Mouse (Mus musculus) ovary, postnatal 36 days (tissue): ENCODE measurements around the gene Relb.
A peak's percentile ranks its signal among the peaks of the same experiment; 100 is the strongest.

ENCODE experiments used
- DNase-seq: peaks from one replicate; pipeline ENCODE4 v3.0.0; 2022; ENCODE audit warnings: low spot score, mixed read lengths

Gene Relb

DNA sequence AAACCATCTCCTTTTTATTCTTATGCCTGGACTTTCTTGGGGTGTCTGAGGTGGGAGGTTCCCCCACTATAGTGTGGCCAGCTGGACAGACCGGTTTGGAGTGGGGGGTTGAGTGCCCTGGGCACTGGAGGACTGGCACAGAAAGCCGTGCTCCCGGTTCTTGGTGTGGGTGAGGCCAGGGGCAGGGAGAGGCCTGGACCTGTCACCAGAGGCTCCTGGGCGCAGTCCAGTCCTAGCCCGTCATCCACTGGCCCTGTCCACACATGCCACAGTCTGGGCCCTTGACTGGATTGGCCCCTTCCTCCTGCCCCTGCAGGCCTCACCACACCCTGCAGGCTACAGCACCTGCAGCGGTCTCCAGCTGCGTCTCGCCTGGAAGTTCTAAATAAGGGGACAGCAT, 48.6 kb downstream of the Relb start:
- DNase-seq, result no peak

DNA sequence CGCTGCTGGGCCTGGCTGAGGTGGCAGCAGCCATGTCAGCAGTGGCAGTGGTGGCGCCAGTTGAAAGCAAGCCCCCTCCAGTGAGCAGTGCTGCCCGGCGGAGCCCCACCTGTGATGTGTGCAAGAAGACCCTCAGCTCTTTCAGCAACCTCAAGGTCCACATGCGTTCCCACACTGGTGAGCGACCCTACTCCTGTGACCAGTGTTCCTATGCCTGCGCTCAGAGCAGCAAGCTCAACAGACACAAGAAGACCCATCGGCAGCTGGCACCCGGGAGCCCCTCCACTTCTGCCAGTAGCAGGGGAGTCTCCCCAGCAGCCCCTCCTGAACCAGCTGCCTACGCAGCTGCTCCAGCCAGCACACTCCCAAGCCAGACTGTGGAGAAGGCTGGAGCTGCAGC, 49.5 kb downstream of the Relb start:
- no peak for DNase-seq

DNA sequence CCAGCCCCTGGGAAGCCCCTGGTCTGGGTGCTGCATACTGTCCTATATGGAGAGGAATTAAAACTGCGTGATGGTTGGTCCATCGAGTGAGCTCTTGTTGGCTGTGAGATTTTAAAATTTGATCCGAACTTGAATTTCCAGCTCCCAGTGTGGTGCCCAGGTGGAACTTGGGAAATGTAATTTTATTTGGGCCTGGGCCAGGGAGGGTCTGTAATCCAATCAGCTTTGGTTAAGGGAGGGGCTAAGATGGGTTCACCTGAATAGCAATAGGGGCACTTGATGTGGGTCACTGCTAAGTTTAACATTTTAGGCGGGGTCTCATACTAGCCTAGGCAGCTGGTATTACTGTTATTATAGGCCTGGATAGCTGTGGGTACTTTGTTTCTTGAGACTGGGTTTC, 50.8 kb downstream of the Relb start:
- DNase-seq, result no peak

DNA sequence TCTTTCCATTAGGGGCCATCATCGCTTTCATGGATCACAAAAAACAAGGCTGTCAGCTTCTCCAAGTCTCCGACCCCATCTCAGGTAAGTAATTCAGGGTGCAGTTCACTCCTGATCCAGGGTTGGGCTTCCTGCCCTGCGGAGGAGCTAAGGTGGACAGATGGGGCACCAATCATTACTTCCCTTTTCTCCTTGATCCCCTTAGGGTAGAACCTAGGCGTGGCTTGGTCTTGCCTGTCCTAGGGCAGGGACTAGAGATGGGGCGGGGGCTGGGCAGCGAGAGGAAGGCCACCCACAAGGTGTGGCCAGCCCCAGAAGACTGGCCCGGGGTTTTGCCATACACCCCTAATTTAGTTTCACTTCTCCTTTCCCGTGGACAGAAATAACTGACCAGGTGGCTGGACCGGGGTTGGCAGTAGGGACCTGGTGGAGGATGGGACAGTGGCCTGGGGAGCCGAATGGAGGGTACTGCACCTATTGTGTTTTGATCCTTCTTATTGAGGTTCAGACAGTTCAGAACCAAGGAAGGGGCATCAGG, 51.3 kb downstream of the Relb start:
- no peak for DNase-seq

DNA sequence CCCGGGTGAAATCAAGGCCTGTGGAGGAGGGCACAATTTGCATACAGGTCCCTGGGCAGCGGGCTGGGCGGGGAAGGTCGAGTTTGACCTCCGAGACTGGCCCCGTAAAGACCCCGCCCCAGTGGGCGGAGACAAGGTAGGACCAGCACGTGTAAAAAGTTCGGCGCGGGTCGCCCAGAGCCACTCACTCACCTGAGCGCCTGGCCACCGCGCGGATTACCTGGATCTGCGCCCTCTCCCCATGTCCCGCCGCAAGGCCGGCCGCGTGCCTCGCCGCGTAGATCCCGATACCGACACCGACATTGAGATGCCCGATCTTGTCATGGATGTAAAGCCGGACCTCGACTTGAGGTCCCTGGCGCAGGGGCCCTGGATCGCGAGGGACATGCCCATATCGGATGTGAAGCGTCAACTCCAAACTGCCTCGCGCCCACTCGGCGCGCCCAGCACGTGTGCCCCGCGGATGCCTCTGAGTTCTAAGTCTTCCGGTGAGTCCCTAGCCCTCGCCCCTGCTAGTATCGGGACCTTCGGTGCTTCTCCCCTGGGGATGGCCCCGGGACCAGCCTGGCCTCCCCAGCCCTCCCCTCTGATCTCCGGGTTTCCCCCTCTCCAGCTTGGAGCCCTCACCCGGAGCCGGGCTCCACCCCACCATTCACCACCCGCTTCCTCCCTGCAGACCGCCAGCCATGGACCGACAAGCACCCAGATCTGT, 51.9 kb downstream of the Relb start, which contains the start of the genes Zfp296 and Gemin7:
Gene Zfp296, plus strand, starts transcription at position 147 of the 712 bp plus-strand sequence.
Gene Gemin7, minus strand, starts transcription at position 455 of the 712 bp plus-strand sequence.
- DNase-seq, result no peak

DNA sequence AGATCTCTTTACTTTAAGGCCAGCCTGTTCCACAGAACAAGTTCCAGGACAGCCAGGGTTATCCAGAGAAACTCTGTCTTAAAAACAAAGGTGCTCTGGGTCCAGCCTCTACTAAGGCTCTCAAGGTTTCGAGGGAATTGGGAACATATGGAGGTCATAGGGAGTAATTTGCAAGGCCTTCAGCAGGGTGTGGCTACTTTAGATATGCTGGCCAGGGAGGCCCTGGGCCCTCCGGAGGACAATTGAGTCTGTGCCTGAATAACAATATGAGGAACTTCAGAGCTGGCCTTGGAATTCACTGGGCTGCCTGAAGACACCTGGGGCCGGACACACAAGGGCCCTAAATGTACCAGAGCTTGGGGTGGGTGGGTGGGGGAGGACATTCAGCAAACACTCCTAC, 53.7 kb downstream of the Relb start:
- no peak for DNase-seq

DNA sequence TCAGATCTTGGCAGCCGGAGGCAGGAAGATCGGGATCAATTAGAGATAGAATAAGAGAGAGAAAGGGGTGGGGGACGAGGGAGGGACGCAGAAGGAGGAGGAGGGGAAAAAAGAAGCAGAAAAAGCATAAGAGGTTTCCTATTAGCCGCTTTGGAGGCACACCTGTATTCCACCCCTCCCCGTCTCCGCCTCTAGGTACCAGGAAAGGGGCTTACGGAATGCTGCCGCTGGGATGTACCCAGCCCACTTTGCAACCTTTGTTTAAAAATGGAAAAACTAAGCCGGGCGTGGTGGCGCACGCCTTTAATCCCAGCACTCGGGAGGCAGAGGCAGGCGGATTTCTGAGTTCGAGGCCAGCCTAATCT, 55.5 kb downstream of the Relb start:
- no peak for DNase-seq

DNA sequence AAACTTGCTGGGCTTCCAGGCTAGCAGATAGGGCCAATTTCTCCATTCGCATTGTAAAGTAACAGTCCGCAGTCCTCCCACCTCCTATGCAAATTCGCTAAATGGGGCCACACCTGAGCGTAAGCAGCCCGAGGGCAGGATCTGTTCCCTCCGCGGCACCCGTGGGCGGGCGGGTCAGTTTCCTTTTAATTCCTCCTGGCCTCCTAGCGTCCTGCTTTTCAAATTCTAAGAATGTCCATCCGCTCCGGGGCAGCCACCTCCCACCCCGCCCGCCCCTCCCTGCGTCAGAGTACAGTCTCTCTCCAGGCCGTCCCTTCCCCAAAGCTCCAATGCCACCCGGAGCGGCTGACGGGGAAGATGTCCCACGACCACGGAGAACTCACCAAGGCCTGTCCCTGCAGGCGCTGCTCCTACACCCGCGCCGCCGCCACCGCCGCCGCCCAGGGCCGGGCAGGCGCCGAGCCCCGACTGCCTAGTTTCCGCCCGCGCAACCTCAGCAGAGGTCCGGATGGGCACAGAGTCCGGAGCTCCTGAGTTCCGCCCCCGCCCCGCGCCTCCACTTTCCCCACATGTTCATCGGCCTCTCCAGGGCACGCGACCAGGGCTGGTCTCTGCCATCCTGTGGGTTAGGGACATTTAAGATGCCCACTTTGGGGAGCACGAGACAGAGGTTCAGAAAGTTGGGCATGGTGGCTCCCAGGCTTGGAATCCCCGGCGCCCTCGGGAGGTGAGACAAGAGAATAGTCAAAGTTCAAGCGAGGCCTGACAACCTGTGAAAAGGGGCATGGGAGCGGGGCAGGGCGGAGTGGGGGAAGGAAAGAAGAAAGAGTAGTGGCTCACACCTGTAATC, 56.1 kb downstream of the Relb start:
- peak; percentile 83 for DNase-seq

DNA sequence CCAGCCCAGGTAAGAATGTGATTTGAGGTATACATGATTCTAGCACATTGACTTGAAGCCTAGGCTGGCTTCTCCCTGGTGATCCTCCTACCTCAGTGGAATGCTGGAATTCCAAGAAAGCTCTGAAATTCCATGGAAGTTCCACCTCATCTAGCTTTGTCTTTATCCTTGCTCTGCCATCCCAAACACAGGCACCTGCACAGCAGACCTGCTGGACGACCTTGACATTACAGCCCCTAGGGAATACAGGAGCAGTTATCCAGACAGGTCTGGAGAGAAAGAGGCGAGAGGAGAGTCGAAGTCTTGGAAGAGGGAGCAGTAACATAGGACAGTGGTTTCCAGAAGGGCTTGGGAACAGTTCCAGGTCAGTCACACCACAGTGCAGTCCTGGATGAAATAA, 59.6 kb downstream of the Relb start:
- DNase-seq, result no peak

DNA sequence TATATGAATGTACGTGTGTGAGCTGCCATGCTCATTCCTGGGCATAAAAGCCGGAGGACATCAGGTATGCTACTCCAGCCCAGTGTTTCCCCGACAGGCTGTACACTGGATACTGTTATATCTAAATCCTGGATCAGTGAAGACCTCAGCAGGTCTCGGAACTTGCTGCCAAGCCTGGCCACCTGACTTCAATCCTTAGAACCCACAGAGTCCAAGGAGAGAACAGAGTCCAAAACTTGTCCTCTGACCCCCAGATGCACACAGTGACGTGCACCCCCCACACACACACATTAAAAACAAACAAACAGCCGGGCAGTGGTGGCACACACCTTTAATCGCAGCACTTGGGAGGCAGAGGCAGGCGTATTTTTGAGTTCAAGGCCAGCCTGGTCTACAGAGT, 61.8 kb downstream of the Relb start:
- DNase-seq, result no peak

DNA sequence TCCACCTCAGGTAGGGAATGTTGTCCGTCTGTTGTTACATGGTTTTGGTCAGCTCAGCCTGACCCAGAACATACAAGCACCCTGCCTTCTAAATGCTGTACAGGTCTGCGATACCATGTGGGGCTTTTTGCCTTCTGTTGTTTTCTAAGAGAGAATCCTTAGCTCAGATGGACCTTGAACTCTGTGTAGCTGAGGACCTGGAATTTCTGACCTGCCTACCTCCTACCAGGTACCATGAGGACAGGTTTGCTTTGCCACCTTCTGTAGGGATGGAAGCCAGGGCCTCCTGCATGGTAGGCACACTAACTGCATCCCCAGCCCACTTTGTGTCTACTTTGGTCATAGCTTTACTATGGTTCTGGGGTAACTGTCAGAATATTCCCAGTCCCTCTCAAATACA, 63.4 kb downstream of the Relb start:
- no peak for DNase-seq

DNA sequence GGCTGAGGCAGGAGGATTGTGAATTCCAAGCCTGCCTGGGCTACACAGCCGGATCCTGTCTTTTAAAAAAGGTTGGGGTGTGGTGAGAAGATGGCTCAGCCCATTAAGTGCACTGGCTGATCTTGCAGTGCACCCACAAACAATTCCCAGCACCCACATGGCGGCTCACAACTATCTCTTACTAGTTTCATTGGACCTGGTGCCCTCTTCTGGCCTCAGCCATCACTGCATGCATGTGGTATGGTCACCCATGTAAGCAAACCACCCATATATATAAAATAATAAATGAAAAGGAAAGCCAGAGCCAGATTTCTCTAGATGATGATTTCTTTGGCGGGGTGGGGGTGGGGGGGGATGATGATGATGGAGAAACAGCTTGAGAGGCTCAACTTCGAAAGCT, 64.8 kb downstream of the Relb start:
- no peak for DNase-seq

DNA sequence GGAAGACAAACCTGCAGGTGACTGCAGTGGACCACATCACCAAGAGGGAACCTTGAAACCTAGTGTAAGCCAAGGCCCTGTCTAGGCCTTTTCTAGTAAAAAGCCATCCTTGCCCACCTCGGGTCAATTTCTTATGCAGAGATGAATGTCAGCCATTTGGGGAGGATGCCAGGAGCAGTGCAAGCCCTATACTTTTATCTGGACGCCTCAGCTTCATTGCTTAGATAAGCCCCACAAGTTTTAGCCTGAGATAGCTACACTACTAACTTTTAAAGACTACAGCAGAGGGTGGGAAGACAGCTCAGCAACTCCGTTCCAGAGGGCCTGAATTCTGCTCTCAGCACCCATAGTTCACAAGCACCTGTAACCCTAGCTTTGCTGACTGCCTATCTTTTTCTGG, 65.4 kb downstream of the Relb start:
- no peak for DNase-seq

DNA sequence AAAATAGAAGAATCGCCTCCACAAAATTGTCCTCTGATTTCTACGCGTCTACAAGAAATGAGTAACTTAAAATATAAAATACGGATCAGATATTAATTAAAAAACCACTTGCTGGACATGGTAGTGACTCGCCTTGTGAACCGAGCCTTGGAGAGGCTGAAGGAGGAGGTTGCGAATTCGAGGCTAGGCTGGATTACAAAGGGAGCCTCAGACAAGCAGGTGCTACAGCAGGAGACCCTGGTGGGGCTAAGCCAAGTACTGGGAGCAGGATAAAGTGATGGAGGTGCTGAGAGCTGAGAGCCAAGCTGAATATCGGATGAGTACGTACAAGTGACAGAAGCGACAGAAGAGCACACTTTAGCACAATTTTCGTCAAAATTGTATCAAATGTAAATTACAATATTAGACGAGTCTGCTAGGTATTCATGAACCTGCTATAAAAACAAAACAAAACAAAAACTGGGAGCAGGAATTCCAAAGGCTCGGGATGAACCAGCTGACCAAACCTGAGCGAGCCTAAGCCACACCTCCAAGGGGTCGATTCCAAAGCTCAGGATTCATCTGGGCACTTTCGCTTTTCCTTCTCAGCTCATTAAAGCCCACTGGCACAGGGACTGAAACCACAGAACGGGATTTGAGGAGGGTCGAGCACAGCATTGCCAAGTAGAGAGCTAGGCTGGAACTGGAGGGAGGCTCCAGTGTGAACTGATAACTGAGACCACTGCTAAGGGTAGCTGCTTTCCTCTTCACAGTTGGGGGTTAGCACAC, 66.4 kb downstream of the Relb start, which contains the start of gene Ppp1r37:
Gene Ppp1r37, minus strand, starts transcription at position 434 of the 768 bp plus-strand sequence.
- DNase-seq, result no peak

DNA sequence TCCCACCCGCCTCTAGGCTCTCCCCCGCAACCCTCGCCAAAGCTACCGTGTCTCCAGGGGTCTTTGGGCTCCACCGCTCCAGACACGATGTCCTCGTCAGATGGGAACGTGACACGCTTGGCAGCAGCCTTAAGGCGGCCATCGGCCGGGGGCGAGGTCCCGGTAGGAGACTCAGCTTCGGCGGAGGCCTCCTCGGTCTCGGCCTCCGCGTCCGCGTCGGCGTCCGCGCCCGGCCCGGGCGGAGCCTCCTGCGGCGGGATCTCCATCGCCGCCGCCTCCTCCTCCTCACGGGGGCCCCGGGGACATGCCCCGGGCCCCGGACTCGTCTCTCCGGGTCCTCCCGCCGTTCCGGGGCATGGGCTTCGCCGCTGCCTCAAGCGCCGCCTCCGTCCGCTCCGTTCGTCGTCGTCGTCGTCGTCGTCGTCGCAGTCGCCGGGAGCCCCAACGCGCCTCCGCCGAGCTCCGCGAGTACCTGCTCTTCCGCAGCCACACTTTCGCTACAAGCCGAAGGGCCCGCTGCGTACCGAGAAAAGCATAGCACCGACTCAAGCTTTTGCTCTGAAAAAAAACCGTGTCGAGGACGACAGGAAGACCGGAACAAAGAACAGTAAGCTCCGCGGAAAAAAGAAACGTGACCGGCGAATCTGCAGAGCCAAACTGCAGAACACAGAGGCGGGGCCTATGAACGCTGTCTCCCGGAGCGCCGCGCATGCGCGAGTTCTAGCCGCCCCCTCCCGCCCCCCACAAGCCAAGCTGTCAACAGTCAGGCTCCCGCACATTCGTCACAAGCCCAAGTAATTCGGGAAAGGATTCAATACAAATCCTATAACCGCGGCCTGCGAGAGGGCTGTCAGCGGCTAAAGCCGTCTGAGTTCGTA, 67.2 kb downstream of the Relb start:
- DNase-seq, result peak; percentile 87

DNA sequence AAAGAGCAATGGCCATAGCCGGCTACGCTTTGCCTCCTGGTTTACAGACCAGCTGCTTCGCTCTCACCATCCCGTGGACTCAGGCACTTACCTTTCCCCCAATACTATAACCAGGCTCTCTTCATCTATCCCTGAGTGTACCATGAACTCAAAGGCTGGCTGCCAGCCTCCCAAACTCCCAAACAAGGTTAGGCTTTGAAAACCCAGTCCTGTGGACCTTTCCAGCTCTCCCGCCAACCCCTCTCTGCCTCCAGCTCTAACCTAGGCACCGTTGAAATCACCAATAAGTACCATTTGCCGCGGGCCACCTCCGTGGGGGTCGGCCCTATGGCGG, 67.8 kb downstream of the Relb start:
- no peak for DNase-seq

DNA sequence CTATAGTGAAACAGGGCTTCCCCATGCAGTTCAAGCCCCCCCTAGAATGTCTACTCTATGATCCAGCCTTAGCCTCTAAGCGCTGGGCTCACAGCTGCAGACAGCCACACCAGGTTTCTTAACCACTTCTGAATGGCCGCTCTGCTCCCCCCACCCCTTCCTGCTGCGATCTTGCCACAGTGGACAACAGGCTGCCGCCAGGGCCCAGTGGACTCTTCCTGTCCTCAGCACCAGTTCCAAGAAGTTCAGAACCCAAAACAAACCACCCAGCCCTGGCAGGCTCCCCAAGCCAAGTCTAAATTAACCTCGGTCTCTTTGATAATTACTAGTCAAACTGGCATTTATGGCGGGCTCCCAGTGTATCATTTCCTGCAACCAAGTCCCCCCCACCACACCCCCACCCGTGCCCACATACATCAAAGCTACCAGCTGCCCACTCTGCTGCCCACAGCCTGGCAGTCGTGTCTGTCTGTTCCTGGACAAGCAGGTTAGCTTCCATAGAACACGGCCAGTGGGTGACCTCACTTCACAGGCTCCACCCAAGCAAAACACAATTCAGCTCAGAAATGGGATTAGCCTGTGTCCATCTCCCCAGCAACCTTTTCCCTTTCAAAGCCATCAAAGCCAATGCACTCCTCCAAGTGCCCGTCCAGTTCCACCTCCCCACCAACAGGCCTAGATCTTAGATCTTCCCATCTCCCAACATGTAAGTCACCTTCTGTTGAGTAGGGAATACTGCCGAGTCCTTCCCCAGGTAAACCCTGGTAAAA, 68.6 kb downstream of the Relb start:
- DNase-seq, result no peak

DNA sequence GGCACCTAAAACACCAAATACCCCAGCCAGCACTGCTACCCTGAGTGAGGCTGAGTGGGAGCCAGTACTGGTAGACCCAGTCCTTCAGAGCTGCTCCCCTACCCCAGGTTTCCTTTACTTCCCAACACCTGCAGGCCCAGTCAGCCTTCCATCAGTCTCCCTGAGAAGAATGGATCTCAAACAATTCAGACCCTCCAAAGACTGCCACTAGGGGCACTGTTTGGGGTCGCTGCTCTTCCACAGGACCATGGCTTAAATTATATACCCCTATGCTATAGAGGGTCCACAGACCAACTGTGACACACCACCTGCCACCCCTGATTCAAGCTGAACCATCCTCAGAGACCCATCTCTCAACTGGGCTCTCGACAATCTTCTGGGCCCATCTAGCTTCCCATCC, 70.3 kb downstream of the Relb start:
- no peak for DNase-seq

DNA sequence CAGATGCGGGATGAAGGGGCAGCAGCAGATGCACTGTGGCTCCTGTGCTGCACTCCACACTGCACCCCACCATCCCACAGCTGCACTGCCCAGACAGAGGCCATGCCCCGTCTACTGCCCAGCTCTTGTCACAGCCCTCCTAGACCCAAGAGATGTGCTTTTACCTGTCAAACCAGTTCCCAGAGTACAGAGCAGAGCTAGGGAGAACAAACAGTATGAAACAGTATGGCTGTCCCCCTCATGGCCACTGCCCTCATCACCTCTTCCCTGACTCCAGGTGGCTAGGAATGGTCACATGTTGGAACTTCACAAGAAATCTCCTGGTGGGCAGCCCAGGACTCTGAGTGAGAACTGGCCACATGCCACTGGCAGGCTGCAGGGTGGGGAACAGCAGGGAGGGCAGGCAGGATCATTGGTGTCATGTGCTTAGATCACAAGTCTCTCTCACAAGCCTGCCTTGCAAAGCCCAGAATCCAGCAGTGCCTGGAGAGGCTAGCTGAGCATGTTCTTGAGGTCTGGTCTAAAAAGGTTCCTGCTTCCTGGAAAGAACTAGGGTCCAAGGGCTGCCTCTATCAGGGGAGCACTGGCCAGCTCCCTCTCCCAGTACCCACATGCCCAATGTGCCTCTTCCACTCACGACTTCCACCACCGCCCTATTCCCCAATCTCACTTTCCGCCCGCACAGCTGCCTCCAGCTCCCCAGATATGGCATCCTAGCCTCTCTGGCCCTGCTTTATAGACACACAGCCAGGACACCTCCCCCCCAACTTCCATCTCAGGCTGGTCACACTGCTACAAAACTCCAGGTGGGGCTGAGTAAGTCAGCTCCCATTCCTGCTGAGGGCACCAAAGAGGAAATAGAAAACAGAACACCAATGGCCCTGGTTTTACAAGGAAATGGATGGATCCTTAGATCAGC, 71.0 kb downstream of the Relb start:
- DNase-seq, result no peak

DNA sequence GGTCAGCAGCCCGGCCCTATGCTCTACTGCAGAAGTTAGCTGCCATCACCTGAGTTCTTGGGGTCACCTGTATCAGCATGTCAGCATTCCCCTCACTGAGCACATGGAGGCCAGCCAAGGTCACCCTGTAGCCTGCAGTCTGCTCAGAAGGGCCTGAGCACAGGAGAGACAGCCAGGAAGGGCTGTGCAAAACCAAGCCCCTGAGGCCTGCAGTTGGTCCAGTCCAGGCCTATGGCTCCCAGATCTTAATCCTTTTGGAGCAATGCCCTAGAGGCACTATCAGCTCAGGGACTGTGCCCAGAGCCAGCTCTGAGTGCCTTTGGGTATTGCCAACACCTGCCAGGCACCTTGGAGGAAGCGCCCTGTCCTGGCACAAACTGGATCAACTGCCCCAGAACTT, 72.2 kb downstream of the Relb start:
- no peak for DNase-seq
